Mouse (Mus musculus) right cerebral cortex, postnatal 14 days (tissue): ENCODE data around the gene Fpr-rs4.
"Not testable (repeated sequence)": the region's sequence is repeated elsewhere in the genome, so short reads cannot be mapped to it uniquely, and the experiment has no call there.

Experiments used
- DNase-seq: peaks from one replicate; pipeline ENCODE4 v3.0.0; 2022

Gene Fpr-rs4

GRCm38 (mm10) chr17:18021433-18021832 lies at the start of gene Fpr-rs4:
Gene Fpr-rs4, plus strand, starts transcription at chr17:18021733.
- no peak for DNase-seq

DNA sequence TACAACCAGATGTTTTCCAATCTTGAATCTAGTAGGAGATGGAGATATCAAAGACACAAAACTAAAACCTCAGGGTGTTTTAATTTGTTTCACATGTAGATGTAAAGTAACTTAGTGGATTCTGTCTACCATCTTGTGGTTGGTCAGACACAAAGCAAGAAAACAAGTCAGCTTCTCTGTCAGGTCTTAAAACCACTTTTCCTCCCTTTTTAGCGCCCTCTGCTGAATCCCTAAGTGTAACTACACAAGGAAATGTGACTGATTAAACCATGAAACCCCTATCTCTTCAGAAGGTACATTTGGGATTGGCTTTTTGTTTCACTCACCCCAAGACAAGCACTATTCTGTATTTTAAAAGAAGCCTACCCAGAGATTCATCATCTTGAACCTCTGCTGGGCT lies 48.1 kb upstream of the Fpr-rs4 start:
- DNase-seq = no peak

DNA sequence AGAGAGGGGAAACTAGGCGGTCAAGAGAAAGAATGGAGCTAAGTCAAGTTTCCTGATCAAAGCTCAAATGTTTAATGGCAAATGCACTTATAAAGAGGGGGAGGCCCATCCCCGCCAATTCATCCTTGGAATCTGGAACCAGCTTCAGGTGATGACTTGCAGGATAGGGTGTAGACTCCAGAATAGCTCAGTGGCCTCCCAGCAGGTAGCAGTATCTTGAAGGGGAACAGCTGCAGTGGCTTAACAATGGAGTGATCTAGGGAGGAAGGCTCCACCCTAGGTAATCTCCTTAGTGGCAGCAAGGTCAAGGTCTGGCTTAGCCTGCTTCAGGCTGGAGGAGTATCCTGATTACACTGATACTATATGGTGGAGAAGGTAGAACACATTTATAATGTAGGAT lies 40.3 kb upstream of the Fpr-rs4 start:
- not testable (repeated sequence) for DNase-seq

DNA sequence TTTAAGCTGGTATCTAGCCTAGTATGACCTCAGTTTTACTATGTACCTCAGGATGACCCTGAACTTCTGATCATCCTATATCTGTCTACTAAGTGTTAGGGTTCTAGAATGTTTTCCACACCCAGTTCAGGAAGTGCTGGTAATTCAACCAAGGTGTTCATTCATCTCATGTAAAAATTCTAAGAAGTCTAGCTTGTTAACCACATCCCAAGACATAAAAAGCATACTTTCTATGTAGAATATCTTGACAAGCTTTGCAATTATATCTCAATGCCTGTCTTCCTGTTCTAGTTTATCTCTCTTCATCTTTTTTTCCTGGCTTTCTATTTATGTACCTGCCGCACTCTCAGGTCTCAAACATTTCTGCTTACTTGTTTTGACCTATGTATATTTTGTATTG lies 16.8 kb upstream of the Fpr-rs4 start:
- DNase-seq = no peak

GRCm38 (mm10) chr17:18049124-18049523 lies 27.6 kb downstream of the Fpr-rs4 start, which contains the start of gene Vmn2r124:
Gene Vmn2r124, plus strand, starts transcription at chr17:18049424.
- no peak for DNase-seq
